Mouse (Mus musculus) heart, postnatal 0 days (tissue): ENCODE measurements at regions not wholly inside any gene's neighbourhood (a gene's known extent, or its start where the extent isn't known, plus 50 kb on each side); places are given as distances from the start of the nearest gene placed in this dataset.

Experiments
- CTCF ChIP-seq: IDR thresholded peaks from 2 replicates; pipeline ENCODE4 v1.5.1; 2016; ENCODE audit warnings: antibody characterized with exemption, control low read depth, low read depth
- EP300 ChIP-seq: IDR thresholded peaks from 2 replicates; pipeline ENCODE4 v1.6.1; 2016; ENCODE audit warnings: antibody characterized with exemption, low read depth

DNA sequence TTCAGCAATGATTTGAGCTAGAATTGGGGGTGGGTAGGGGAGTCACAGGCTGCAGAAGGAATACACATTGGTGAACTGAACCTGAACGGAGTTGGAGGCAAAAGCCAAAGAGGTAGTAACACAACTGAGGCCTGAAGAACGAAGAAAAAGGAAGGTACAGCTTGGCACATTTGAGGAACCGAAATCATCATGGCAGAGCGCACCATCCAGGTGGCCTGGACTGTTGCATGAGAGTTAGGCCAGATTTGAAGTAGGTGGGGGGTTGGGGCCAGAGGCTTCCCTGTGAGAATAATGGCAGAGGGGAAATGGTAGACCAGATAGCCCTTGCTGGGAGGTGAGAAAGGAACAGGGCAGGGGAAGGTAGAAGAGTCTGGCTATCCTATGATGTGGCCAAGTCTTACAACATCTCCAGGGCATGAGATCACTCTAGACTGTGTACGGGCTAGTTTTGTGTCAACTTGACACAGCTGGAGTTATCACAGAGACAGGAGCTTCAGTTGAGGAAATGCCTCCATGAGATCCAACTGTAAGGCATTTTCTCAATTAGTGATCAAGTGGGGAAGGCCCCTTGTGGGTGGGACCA is 128.4 kb downstream of the Plpp3 start:
- TF ChIP-seq CTCF (no peak), EP300 (no peak)
